Mouse (Mus musculus): ENCODE results near the gene Arrdc1.

GRCm38 (mm10) chr2:24949421-24950188 is 14.6 kb upstream of the Arrdc1 start, which contains the start of gene Zmynd19:
- no peak for TF ChIP-seq POLR2A (IDR thresholded peaks at IDR 0.05; ENCODE audit: extremely low read depth, insufficient read depth, low read length)
- TF ChIP-seq CTCF (IDR thresholded peaks at IDR 0.05; ENCODE audit: low read depth, low read length): no peak

Data from liver, adult 2 months (tissue).